Mouse (Mus musculus): ENCODE results near the gene Fxyd2. TPM values are rescaled to one million over a fixed set of nuclear protein-coding genes. Genes with fewer than 3 reads are reported as not detected.
A peak's percentile ranks its signal among the peaks of the same experiment; 100 is the strongest.

Fxyd2 gene
- polyA plus RNA-seq, 1 experiment from 2014 or later, result 1.00 TPM

DNA sequence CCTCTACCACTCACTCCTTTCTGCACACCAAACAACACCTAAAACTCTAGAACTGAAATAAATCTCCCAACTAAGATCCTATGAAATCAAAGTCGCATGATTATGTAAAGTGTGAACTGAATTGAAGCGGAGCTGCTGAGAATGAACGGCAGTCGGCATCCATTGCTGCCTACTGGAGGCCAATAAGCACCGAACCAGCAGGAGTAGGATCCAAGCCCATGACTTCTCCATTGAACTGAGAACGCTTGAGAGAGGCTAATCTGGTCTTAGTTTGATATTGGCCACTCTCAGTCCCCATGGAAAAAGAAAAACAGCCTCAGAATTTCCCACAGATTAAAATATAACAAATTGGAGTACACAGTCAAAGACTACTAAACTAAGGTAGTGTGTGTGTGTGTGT lies 15.6 kb upstream of the Fxyd2 start:
- no peaks in the 10 kb centered on the region for H3K27me3 ChIP-seq (ENCODE audit: control insufficient read depth, insufficient read depth, low read length)
- no peaks in the 10 kb centered on the region for H3K36me3 ChIP-seq (ENCODE audit: control insufficient read depth, insufficient read depth, low read length)
- ATAC-seq (ENCODE audit: low FRiP score) (no peak), DNase-seq (ENCODE audit: low spot score, missing footprints) (no peak)
- H3K9ac ChIP-seq (ENCODE audit: low read length), result no peak overlapping the region
- WGBS, result 95% methylated on average over 6 of the region's 6 CpGs
- no peaks in the 10 kb centered on the region for H3K9me3 ChIP-seq (ENCODE audit: control insufficient read depth, low read length)
- no peak overlapping the region for H3K4me3 ChIP-seq (ENCODE audit: low read depth, low read length)
- peaks cover 3% of the 10 kb centered on the region; the same call in 1 of the 2 replicates for H3K4me1 ChIP-seq (ENCODE audit: control insufficient read depth, insufficient read depth, low read length)
- H3K27ac ChIP-seq (ENCODE audit: low read depth, low read length), result no peak overlapping the region
- no peak overlapping the region for H3K4me2 ChIP-seq

- H3K27me3 ChIP-seq (ENCODE audit: control insufficient read depth, insufficient read depth, low read length), result no peaks in the 10 kb centered on the region
- no peak overlapping the region for H3K9ac ChIP-seq (ENCODE audit: low read length)
- H3K4me1 ChIP-seq (ENCODE audit: control insufficient read depth, insufficient read depth, low read length), result no peaks in the 10 kb centered on the region
- no peak overlapping the region for H3K4me3 ChIP-seq (ENCODE audit: low read depth, low read length)
- no peaks in the 10 kb centered on the region for H3K36me3 ChIP-seq (ENCODE audit: control insufficient read depth, insufficient read depth, low read length)
- WGBS, result 86% methylated on average over 5 of the region's 5 CpGs
- H3K27ac ChIP-seq (ENCODE audit: low read depth, low read length), result no peak overlapping the region
- ATAC-seq (ENCODE audit: low FRiP score), result no peak
- no peak overlapping the region for H3K4me2 ChIP-seq
- no peak for DNase-seq (ENCODE audit: low spot score, missing footprints)
- H3K9me3 ChIP-seq (ENCODE audit: control insufficient read depth, low read length), result no peaks in the 10 kb centered on the region
Measured at GRCm38 (mm10) chr9:45386698-45387097, 12.8 kb upstream of the Fxyd2 start.

- H3K9me3 ChIP-seq (ENCODE audit: control insufficient read depth, low read length), result no peaks in the 10 kb centered on the region
- H3K4me3 ChIP-seq (ENCODE audit: low read depth, low read length), result no peak overlapping the region
- no peak overlapping the region for H3K4me2 ChIP-seq
- peak; percentile 99 for DNase-seq (ENCODE audit: low spot score, missing footprints)
- H3K36me3 ChIP-seq (ENCODE audit: control insufficient read depth, insufficient read depth, low read length), result peaks cover 1% of the 10 kb centered on the region; the same call in 1 of the 2 replicates
- no peaks in the 10 kb centered on the region for H3K4me1 ChIP-seq (ENCODE audit: control insufficient read depth, insufficient read depth, low read length)
- 48% methylated on average over 12 of the region's 12 CpGs for WGBS
- H3K27ac ChIP-seq (ENCODE audit: low read depth, low read length), result no peak overlapping the region
- peak; percentile 75 for ATAC-seq (ENCODE audit: low FRiP score)
- H3K9ac ChIP-seq (ENCODE audit: low read length), result no peak overlapping the region
- no peaks in the 10 kb centered on the region for H3K27me3 ChIP-seq (ENCODE audit: control insufficient read depth, insufficient read depth, low read length)
Measured at GRCm38 (mm10) chr9:45388385-45388994, 11.0 kb upstream of the Fxyd2 start.

DNA sequence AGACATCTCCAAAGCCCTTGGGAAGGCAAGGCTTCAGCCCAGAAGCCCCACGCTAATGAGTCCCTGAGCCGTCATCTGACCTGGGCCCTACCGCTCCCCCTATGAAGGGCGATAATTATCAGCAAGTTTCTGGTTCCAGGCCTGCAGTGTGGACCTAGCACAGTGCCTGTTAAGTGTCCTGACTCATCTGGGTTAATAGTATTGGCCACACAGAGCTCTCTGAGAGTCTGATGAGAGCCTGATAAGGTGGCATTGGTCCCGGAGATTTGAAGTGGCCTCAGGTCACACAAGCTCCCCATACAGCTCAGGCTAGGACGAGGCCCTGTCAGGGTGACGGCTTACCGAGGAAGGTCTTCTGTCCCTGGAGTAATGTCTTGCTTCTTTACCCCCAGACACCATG lies 9.9 kb upstream of the Fxyd2 start:
- 87% methylated on average over 8 of the region's 8 CpGs for WGBS
- ATAC-seq (ENCODE audit: low FRiP score) (no peak), DNase-seq (ENCODE audit: low spot score, missing footprints) (no peak)
- H3K9me3 ChIP-seq (ENCODE audit: control insufficient read depth, low read length), result no peaks in the 10 kb centered on the region
- H3K4me1 ChIP-seq (ENCODE audit: control insufficient read depth, insufficient read depth, low read length), result no peaks in the 10 kb centered on the region
- no peak overlapping the region for H3K27ac ChIP-seq (ENCODE audit: low read depth, low read length)
- H3K4me3 ChIP-seq (ENCODE audit: low read depth, low read length), result no peak overlapping the region
- no peak overlapping the region for H3K9ac ChIP-seq (ENCODE audit: low read length)
- no peaks in the 10 kb centered on the region for H3K27me3 ChIP-seq (ENCODE audit: control insufficient read depth, insufficient read depth, low read length)
- peaks cover 4% of the 10 kb centered on the region; the same call in 1 of the 2 replicates for H3K36me3 ChIP-seq (ENCODE audit: control insufficient read depth, insufficient read depth, low read length)
- H3K4me2 ChIP-seq, result no peak overlapping the region

DNA sequence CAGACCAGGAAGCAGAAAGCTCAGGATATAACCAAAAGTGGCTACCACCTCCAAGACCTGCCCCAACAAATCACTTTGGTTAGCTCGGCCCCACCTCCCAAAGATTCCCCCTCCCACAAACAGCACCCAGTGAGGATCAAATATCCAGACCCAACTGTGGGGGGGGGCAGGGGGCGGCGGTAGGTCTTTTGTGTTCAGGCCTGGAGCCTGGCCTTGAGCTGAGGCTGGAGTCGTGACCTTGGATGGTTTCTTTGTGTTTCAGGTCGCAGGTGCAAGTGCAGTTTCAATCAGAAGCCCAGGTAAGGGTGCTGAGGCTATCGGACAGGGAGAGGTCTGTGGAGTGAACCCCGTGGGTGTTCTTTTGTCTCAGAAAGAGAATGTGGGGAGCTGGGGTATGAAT lies 8.2 kb upstream of the Fxyd2 start:
- 80% methylated on average over 7 of the region's 7 CpGs for WGBS
- H3K4me1 ChIP-seq (ENCODE audit: control insufficient read depth, insufficient read depth, low read length), result no peaks in the 10 kb centered on the region
- H3K4me2 ChIP-seq, result no peak overlapping the region
- ATAC-seq (ENCODE audit: low FRiP score) (no peak), DNase-seq (ENCODE audit: low spot score, missing footprints) (no peak)
- peaks cover 4% of the 10 kb centered on the region; the same call in 1 of the 2 replicates for H3K36me3 ChIP-seq (ENCODE audit: control insufficient read depth, insufficient read depth, low read length)
- no peaks in the 10 kb centered on the region for H3K27me3 ChIP-seq (ENCODE audit: control insufficient read depth, insufficient read depth, low read length)
- H3K4me3 ChIP-seq (ENCODE audit: low read depth, low read length), result no peak overlapping the region
- no peak overlapping the region for H3K27ac ChIP-seq (ENCODE audit: low read depth, low read length)
- H3K9ac ChIP-seq (ENCODE audit: low read length), result no peak overlapping the region
- H3K9me3 ChIP-seq (ENCODE audit: control insufficient read depth, low read length), result no peaks in the 10 kb centered on the region

- Histone ChIP-seq H3K27ac (ENCODE audit: low read depth, low read length) (no peak overlapping the region), H3K4me3 (ENCODE audit: low read depth, low read length) (no peak overlapping the region), H3K9ac (ENCODE audit: low read length) (no peak overlapping the region), H3K36me3 (ENCODE audit: control insufficient read depth, insufficient read depth, low read length) (peaks cover 4% of the 10 kb centered on the region; the same call in 1 of the 2 replicates), H3K4me2 (no peak overlapping the region), H3K27me3 (ENCODE audit: control insufficient read depth, insufficient read depth, low read length) (no peaks in the 10 kb centered on the region), H3K9me3 (ENCODE audit: control insufficient read depth, low read length) (no peaks in the 10 kb centered on the region), H3K4me1 (ENCODE audit: control insufficient read depth, insufficient read depth, low read length) (no peaks in the 10 kb centered on the region)
- 94% methylated on average over 6 of the region's 6 CpGs for WGBS
- ATAC-seq (ENCODE audit: low FRiP score) (no peak), DNase-seq (ENCODE audit: low spot score, missing footprints) (no peak)
Measured at GRCm38 (mm10) chr9:45395218-45395617, 4.3 kb upstream of the Fxyd2 start.

GRCm38 (mm10) chr9:45395796-45396195 lies 3.7 kb upstream of the Fxyd2 start:
- H3K27ac ChIP-seq (ENCODE audit: low read depth, low read length), result no peak overlapping the region
- 73% methylated on average over 3 of the region's 3 CpGs for WGBS
- ATAC-seq (ENCODE audit: low FRiP score) (no peak), DNase-seq (ENCODE audit: low spot score, missing footprints) (no peak)
- no peaks in the 10 kb centered on the region for H3K27me3 ChIP-seq (ENCODE audit: control insufficient read depth, insufficient read depth, low read length)
- no peak overlapping the region for H3K4me3 ChIP-seq (ENCODE audit: low read depth, low read length)
- H3K36me3 ChIP-seq (ENCODE audit: control insufficient read depth, insufficient read depth, low read length), result peaks cover 4% of the 10 kb centered on the region; the same call in 1 of the 2 replicates
- H3K4me2 ChIP-seq, result no peak overlapping the region
- H3K9me3 ChIP-seq (ENCODE audit: control insufficient read depth, low read length), result no peaks in the 10 kb centered on the region
- H3K4me1 ChIP-seq (ENCODE audit: control insufficient read depth, insufficient read depth, low read length), result no peaks in the 10 kb centered on the region
- H3K9ac ChIP-seq (ENCODE audit: low read length), result no peak overlapping the region

DNA sequence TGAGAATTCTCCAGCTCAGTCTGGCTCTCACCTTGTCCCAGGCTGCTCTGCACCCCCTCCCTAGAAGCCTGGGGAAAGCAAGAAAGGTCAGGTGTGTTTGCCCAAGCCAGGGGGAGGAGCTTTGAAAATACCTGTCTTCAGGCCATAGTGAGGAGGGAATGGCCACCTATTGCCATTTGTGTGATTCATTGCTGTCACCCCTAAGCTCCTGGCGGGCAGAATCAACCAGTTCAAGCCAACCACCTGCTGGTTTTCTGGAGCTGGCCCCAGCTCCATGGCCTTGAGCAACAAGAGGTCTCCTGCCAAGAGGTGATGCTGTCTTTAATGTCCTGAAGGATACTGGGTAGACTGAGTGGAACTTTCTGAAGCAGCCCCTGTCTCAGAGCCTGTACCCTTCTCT lies 1.1 kb upstream of the Fxyd2 start:
- ATAC-seq (ENCODE audit: low FRiP score), result no peak
- H3K9ac ChIP-seq (ENCODE audit: low read length), result no peak overlapping the region

GRCm38 (mm10) chr9:45401851-45402250 lies 2.4 kb downstream of the Fxyd2 start:
- DNase-seq (ENCODE audit: low spot score, missing footprints) (no peak), ATAC-seq (ENCODE audit: low FRiP score) (no peak)
- no peak overlapping the region for H3K9ac ChIP-seq (ENCODE audit: low read length)
- H3K27me3 ChIP-seq (ENCODE audit: control insufficient read depth, insufficient read depth, low read length), result no peaks in the 10 kb centered on the region
- WGBS, result 56% methylated on average over 4 of the region's 4 CpGs
- no peak overlapping the region for H3K27ac ChIP-seq (ENCODE audit: low read depth, low read length)
- no peaks in the 10 kb centered on the region for H3K36me3 ChIP-seq (ENCODE audit: control insufficient read depth, insufficient read depth, low read length)
- H3K4me3 ChIP-seq (ENCODE audit: low read depth, low read length), result no peak overlapping the region
- no peak overlapping the region for H3K4me2 ChIP-seq
- H3K9me3 ChIP-seq (ENCODE audit: control insufficient read depth, low read length), result no peaks in the 10 kb centered on the region
- no peaks in the 10 kb centered on the region for H3K4me1 ChIP-seq (ENCODE audit: control insufficient read depth, insufficient read depth, low read length)

More for the DNA sequence above, 1.1 kb upstream of the Fxyd2 start:
- H3K27me3 ChIP-seq (ENCODE audit: control insufficient read depth, insufficient read depth, low read length), result no peaks in the 10 kb centered on the region
- H3K27ac ChIP-seq (ENCODE audit: low read depth, low read length), result no peak overlapping the region
- peaks cover 4% of the 10 kb centered on the region; the same call in 1 of the 2 replicates for H3K36me3 ChIP-seq (ENCODE audit: control insufficient read depth, insufficient read depth, low read length)
- H3K4me1 ChIP-seq (ENCODE audit: control insufficient read depth, insufficient read depth, low read length), result no peaks in the 10 kb centered on the region
- no peak for DNase-seq (ENCODE audit: low spot score, missing footprints)
- no peak overlapping the region for H3K4me2 ChIP-seq
- WGBS, result 47% methylated on average over 1 of the region's 1 CpGs
- no peaks in the 10 kb centered on the region for H3K9me3 ChIP-seq (ENCODE audit: control insufficient read depth, low read length)
- no peak overlapping the region for H3K4me3 ChIP-seq (ENCODE audit: low read depth, low read length)
